ENCODE assay signal across 22 mouse cellular contexts in genomic region chr8:128329502-128329901, GRCm38 (mm10). TPM values are rescaled to one million over a fixed set of nuclear protein-coding genes. Genes with fewer than 3 reads are reported as not detected.
DNase-seq lines count a peak whose midpoint lies in the region; ATAC-seq and TF ChIP-seq lines count a peak whose summit lies in the region.
"Had no signal": no experiment of that assay in that cellular context is flagged by ENCODE, and none has a peak within 500 bp of the region (broad histone marks: within the 10 kb centered on the region; RNA-seq: fewer than 3 reads in every experiment).

No protein-coding gene starts in this region.

- no peak overlapping the region for H3K4me3 ChIP-seq in kidney, adult 2 months (ENCODE audit: insufficient read depth, low read depth, low read length)
- H3K4me3 ChIP-seq in neural tube, embryonic 15.5 days (replicated peaks) = no peak overlapping the region

- H3K9me3 ChIP-seq in neural tube, embryonic 15.5 days (replicated peaks) = no peaks in the 10 kb centered on the region
- H3K9me3 ChIP-seq: G1E had no signal

- TF ChIP-seq POLR2A in kidney, adult 2 months (IDR thresholded peaks at IDR 0.05; ENCODE audit: low read depth, low read length) = no peak

- DNase-seq in right cerebral cortex, adult 2 months (ENCODE audit: low spot score in 2 of 2) = no peak
- DNase-seq in kidney, adult 2 months = no peak
- DNase-seq: adrenal gland, adult 2 months; adrenal gland, adult 8-10 months; adrenal gland, postnatal 10 days; adrenal gland, postnatal 14 days; adrenal gland, postnatal 25 days; adrenal gland, postnatal 36 days; B cell, adult 2 months; cerebellum, adult 11 months; cerebellum, adult 11-12 months; cerebellum, adult 18-20 months had no signal

- no peaks in the 10 kb centered on the region for H3K36me3 ChIP-seq in kidney, adult 2 months (ENCODE audit: control insufficient read depth, insufficient read depth, low read length)
- no peaks in the 10 kb centered on the region for H3K36me3 ChIP-seq in neural tube, embryonic 15.5 days
- H3K36me3 ChIP-seq: G1E had no signal

- 93% methylated on average over 3 of the region's 3 CpGs for WGBS in kidney, adult 2 months
- 91% methylated on average over 3 of the region's 3 CpGs for WGBS in neural tube, embryonic 15.5 days

- no peaks in the 10 kb centered on the region for H3K27me3 ChIP-seq in kidney, adult 2 months (replicated peaks; ENCODE audit: control insufficient read depth, insufficient read depth, low read length)
- H3K27me3 ChIP-seq in neural tube, embryonic 15.5 days (replicated peaks) = no peaks in the 10 kb centered on the region
- H3K27me3 ChIP-seq: CH12.LX, Patski had no signal

- H3K9ac ChIP-seq in neural tube, embryonic 15.5 days (replicated peaks) = no peak overlapping the region

- ATAC-seq in granulocyte monocyte progenitor cell, adult 5-6 weeks (replicated peaks; ENCODE audit: poor library complexity, severe bottlenecking) = peak; percentile 48
- peak; percentile 70 for ATAC-seq in megakaryocyte, adult 5-6 weeks (ENCODE audit: poor library complexity, severe bottlenecking)
- peak; percentile 71 for ATAC-seq in megakaryocyte progenitor cell, adult 5-6 weeks (replicated peaks; ENCODE audit: poor library complexity)
- ATAC-seq in neural tube, embryonic 15.5 days (ENCODE audit: low FRiP score) = no peak
- ATAC-seq: activated CD4-positive, CD25-positive, alpha-beta regulatory T cell, adult 4 months; CD4-positive, CD25-positive, alpha-beta regulatory T cell, adult 4 months; Patski had no signal

- H3K27ac ChIP-seq in kidney, adult 2 months (ENCODE audit: insufficient read depth, low read depth, low read length) = no peak overlapping the region
- no peak overlapping the region for H3K27ac ChIP-seq in neural tube, embryonic 15.5 days (replicated peaks)

- no peaks in the 10 kb centered on the region for H3K4me1 ChIP-seq in kidney, adult 2 months (ENCODE audit: control insufficient read depth, insufficient read depth, low read length)
- H3K4me1 ChIP-seq in neural tube, embryonic 15.5 days = no peaks in the 10 kb centered on the region

- no peak for TF ChIP-seq CTCF in kidney, adult 2 months (conservative IDR thresholded peaks at IDR 0.05; ENCODE audit: insufficient read depth, insufficient read length, low read depth, low read length)

- no peak overlapping the region for H3K4me2 ChIP-seq in neural tube, embryonic 15.5 days

RNA-seq across cellular contexts. Expression of gene Nrp1, which starts 28.9 kb away (rescaled TPM):
- 13.1 and 17.2 TPM in 2 replicates for total RNA-seq in granulocyte monocyte progenitor cell, adult 5-6 weeks (2014; fragmentation: Nextera tagmentation)
- total RNA-seq in granulocyte monocyte progenitor cell, adult 5-6 weeks (2017) = 9.7 and 12.1 TPM in 2 replicates
- total RNA-seq in megakaryocyte, adult 5-6 weeks (2015) = 56.8 and 59.8 TPM in 2 replicates
- total RNA-seq in megakaryocyte, adult 5-6 weeks (2017) = 73.2 and 74.3 TPM in 2 replicates
- 8.3 and 9.4 TPM in 2 replicates for total RNA-seq in megakaryocyte progenitor cell, adult 5-6 weeks (2015)
- 9.7 and 11.7 TPM in 2 replicates for total RNA-seq in megakaryocyte progenitor cell, adult 5-6 weeks (2017)
- polyA plus RNA-seq in kidney, adult 2 months (2012; rRNA removed) = 46.1 and 54.3 TPM in 2 replicates
- polyA plus RNA-seq in neural tube, embryonic 15.5 days (2015; fragmentation: Nextera tagmentation; extraction: Ambion mirVana) = 107 and 117 TPM in 2 replicates
- total RNA-seq: MEL had no signal
- polyA plus RNA-seq: G1E had no signal
